Mouse (Mus musculus) CH12.LX (cell line): Measurements from ENCODE around the gene Vti1a.

Experiments used
- CTCF ChIP-seq, 2 experiments: IDR thresholded peaks in 1 of 2; conservative IDR thresholded peaks in 1 of 2; 2 replicates each; pipeline ENCODE4 v1.5.1; 2011 to 2012; ENCODE audit warnings: low read depth in 2 of 2, low read length in 2 of 2, improper control_type of control experiment in 1 of 2, inconsistent platforms in 1 of 2, mild to moderate bottlenecking in 1 of 2, moderate library complexity in 1 of 2
- JUN ChIP-seq: IDR thresholded peaks from 2 replicates; pipeline ENCODE4 v1.6.1; 2011; ENCODE audit warnings: low read depth, mild to moderate bottlenecking, low read length, improper control_type of control experiment, moderate library complexity; ENCODE audit not compliant: insufficient read depth
- JUND ChIP-seq: conservative IDR thresholded peaks from 2 replicates; pipeline ENCODE4 v1.6.1; 2011; ENCODE audit warnings: low read depth, low read length, improper control_type of control experiment
- NELFE ChIP-seq: IDR thresholded peaks from 2 replicates; pipeline ENCODE4 v1.6.1; 2011; ENCODE audit warnings: low read depth, low read length, improper control_type of control experiment
- POLR2A ChIP-seq: IDR thresholded peaks from 2 replicates; pipeline ENCODE4 v1.6.1; 2011; ENCODE audit warnings: low read depth, mild to moderate bottlenecking, improper control_type of control experiment, low read length
- USF1 ChIP-seq: IDR thresholded peaks from 2 replicates; pipeline ENCODE4 v1.6.1; 2014; ENCODE audit warnings: low read depth, mild to moderate bottlenecking, inconsistent platforms, low read length, improper control_type of control experiment

DNA sequence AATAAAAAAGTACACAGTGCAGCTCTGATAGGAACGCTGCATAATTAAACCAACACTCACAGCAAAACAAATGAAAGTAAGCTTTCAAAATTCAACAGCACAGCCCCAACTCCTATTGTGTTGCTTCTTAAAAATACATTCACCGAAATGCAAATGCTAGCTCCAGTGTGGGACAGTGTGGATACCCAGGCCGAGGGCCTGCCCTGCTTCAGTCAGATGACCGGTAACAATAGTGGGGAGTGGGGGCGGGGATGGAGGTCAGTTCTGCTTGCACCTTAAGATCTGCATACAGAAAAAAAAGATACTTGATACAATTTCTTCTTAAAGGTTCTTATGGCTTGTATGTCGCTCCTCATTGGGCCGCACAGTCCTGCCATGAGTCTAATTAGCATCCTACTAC lies 65.2 kb downstream of the Vti1a start:
- TF ChIP-seq USF1 (no peak), NELFE (no peak), JUN (no peak), JUND (no peak), POLR2A (no peak), CTCF (conservative IDR thresholded peaks at IDR 0.05 in 1 of 2, IDR thresholded peaks at IDR 0.05 in 1 of 2; ENCODE audit: low read depth in 2 of 2, low read length in 2 of 2) (no peak)
